ENCODE assay signal across 8 mouse cellular contexts in the genomic region with DNA sequence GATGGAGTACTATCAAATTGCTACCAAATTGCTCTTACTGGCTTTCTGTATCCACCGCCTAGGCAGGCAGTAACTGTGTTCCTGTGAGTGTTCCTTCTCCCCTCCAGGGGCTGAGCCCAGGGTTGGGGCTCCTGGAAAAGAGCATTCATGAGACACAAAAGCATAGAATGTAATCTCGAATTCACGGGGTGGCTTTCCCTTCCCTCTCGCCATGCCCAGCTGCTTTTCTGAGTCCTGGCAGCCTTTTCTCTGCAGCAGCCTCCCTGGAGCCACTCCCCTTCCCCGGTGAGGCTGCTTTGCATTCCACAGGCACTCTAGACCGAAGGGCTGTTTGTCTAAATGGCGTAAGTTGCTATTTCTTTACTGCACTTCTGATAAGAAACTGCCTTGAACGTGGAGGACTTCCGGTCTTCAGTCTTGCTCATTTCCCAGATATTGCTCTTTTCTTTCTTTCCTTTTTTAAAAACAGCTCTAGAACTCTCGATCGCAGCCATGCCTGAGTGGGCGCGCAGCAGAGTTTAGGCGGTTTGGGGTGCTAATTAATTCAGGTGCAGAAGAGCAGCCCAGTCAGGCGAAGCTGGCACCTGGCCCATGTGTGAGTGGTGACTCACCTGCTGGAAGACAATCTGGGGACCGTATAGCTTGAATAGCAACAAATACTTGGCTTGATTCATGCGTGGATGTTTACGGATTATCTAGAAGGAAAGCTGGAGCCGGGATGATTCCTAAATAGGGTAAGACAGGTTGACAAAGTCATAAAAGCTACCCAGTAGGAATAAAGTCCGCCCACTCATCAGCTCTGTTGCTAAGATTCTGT.
DNase-seq lines count a peak whose midpoint lies in the region; ATAC-seq and TF ChIP-seq lines count a peak whose summit lies in the region.

No protein-coding gene starts in this region.

- no peaks in the 10 kb centered on the region for H3K79me2 ChIP-seq in liver, adult 2 months (ENCODE audit: control insufficient read depth, insufficient read depth, low read length)

- DNase-seq in A20 (ENCODE audit: low read depth, low spot score) = peak; percentile 90
- DNase-seq in adrenal gland, postnatal 36 days = peak; percentile 73 to 77
- DNase-seq in kidney, postnatal 14 days = peak; percentile 83
- DNase-seq in liver, adult 2 months (ENCODE audit: extremely low read depth, low read depth, low spot score) = peak; percentile 66
- DNase-seq in midbrain, postnatal 0 days (ENCODE audit: low spot score) = peak; percentile 61
- peak; percentile 86 for DNase-seq in stomach, postnatal 0 days (ENCODE audit: low spot score)

- H3K9me3 ChIP-seq in erythroblast, embryonic 14.5 days (ENCODE audit: control insufficient read depth, low read length) = peaks cover 4% of the 10 kb centered on the region
- H3K9me3 ChIP-seq in heart, embryonic 16.5 days (replicated peaks; ENCODE audit: control insufficient read depth, low read length) = peaks cover 2% of the 10 kb centered on the region; the same call in 1 of the 2 replicates
- no peaks in the 10 kb centered on the region for H3K9me3 ChIP-seq in midbrain, postnatal 0 days (ENCODE audit: low read length)
- no peaks in the 10 kb centered on the region for H3K9me3 ChIP-seq in stomach, postnatal 0 days (ENCODE audit: control insufficient read depth, low read length)

- peak overlapping the region; percentile 71 for H3K27ac ChIP-seq in heart, embryonic 16.5 days (ENCODE audit: low read length)
- H3K27ac ChIP-seq in liver, adult 2 months (replicated peaks; ENCODE audit: insufficient read depth, low read depth, low read length) = no peak overlapping the region
- H3K27ac ChIP-seq in midbrain, postnatal 0 days (ENCODE audit: low read depth, low read length) = peak overlapping the region; percentile 26; the same call in 1 of the 2 replicates
- H3K27ac ChIP-seq in stomach, postnatal 0 days (replicated peaks) = peak overlapping the region; percentile 95

- peaks cover 51% of the 10 kb centered on the region for H3K4me1 ChIP-seq in erythroblast, embryonic 14.5 days (ENCODE audit: control insufficient read depth)
- peaks cover 20% of the 10 kb centered on the region for H3K4me1 ChIP-seq in heart, embryonic 16.5 days (ENCODE audit: control insufficient read depth, insufficient read depth, low read length)
- peaks cover 2% of the 10 kb centered on the region; the same call in 1 of the 2 replicates for H3K4me1 ChIP-seq in liver, adult 2 months (ENCODE audit: control insufficient read depth, insufficient read depth, low read length)
- peaks cover 10% of the 10 kb centered on the region for H3K4me1 ChIP-seq in midbrain, postnatal 0 days (ENCODE audit: insufficient read depth, low read length)
- 0 out of 2 replicates have a peak, but pooled peaks cover 2% of the 10 kb centered on the region for H3K4me1 ChIP-seq in stomach, postnatal 0 days (replicated peaks; ENCODE audit: control insufficient read depth, insufficient read depth)

- TF ChIP-seq CTCF in liver, adult 2 months (IDR thresholded peaks at IDR 0.05; ENCODE audit: low read depth, low read length) = no peak
- TF ChIP-seq CTCF in midbrain, postnatal 0 days (IDR thresholded peaks at IDR 0.05) = no peak
- 0 out of 2 replicates have a peak, but pooled peaks have one; percentile 10 for TF ChIP-seq CTCF in stomach, postnatal 0 days (IDR thresholded peaks at IDR 0.05; ENCODE audit: low read depth)

- H3K27me3 ChIP-seq in erythroblast, embryonic 14.5 days (ENCODE audit: control insufficient read depth) = peaks cover 64% of the 10 kb centered on the region
- H3K27me3 ChIP-seq in heart, embryonic 16.5 days (ENCODE audit: control insufficient read depth, insufficient read depth, low read length) = no peaks in the 10 kb centered on the region
- no peaks in the 10 kb centered on the region for H3K27me3 ChIP-seq in liver, adult 2 months (ENCODE audit: control insufficient read depth, insufficient read depth, low read length)
- no peaks in the 10 kb centered on the region for H3K27me3 ChIP-seq in midbrain, postnatal 0 days (ENCODE audit: insufficient read depth, low read length)
- H3K27me3 ChIP-seq in stomach, postnatal 0 days (ENCODE audit: control insufficient read depth, insufficient read depth, low read length) = no peaks in the 10 kb centered on the region

- TF ChIP-seq POLR2A in liver, adult 2 months (IDR thresholded peaks at IDR 0.05; ENCODE audit: extremely low read depth, insufficient read depth, low read length) = no peak

- H3K4me3 ChIP-seq in erythroblast, embryonic 14.5 days (replicated peaks) = peak overlapping the region; percentile 65
- H3K4me3 ChIP-seq in heart, embryonic 16.5 days (ENCODE audit: low read length) = peak overlapping the region; percentile 53
- peak overlapping the region; percentile 13 for H3K4me3 ChIP-seq in liver, adult 2 months (ENCODE audit: insufficient read depth, low read depth, low read length)
- H3K4me3 ChIP-seq in midbrain, postnatal 0 days (ENCODE audit: low read depth, low read length) = peak overlapping the region; percentile 37
- H3K4me3 ChIP-seq in stomach, postnatal 0 days (ENCODE audit: low read depth, low read length) = peak overlapping the region; percentile 40

- no peak for TF ChIP-seq EP300 in stomach, postnatal 0 days (optimal IDR thresholded peaks at IDR 0.05)

- peak overlapping the region; percentile 69 for H3K4me2 ChIP-seq in heart, embryonic 16.5 days (ENCODE audit: low read depth, low read length)
- peak overlapping the region; percentile 64 for H3K4me2 ChIP-seq in midbrain, postnatal 0 days (ENCODE audit: low read depth, low read length, poor library complexity, severe bottlenecking)
- peak overlapping the region; percentile 68 for H3K4me2 ChIP-seq in stomach, postnatal 0 days (replicated peaks; ENCODE audit: low read depth)

- peak; percentile 83 for ATAC-seq in heart, embryonic 16.5 days (replicated peaks; ENCODE audit: extremely low read depth, insufficient read depth, low FRiP score)
- peak; percentile 62; the same call in 1 of the 2 replicates for ATAC-seq in midbrain, postnatal 0 days (ENCODE audit: low FRiP score)
- ATAC-seq in stomach, postnatal 0 days (ENCODE audit: low FRiP score, low TSS enrichment) = peak; percentile 89

- H3K36me3 ChIP-seq in erythroblast, embryonic 14.5 days (ENCODE audit: control insufficient read depth) = no peaks in the 10 kb centered on the region
- H3K36me3 ChIP-seq in heart, embryonic 16.5 days (ENCODE audit: control insufficient read depth, insufficient read depth) = no peaks in the 10 kb centered on the region
- H3K36me3 ChIP-seq in liver, adult 2 months (ENCODE audit: control insufficient read depth, insufficient read depth, low read length) = no peaks in the 10 kb centered on the region
- H3K36me3 ChIP-seq in midbrain, postnatal 0 days (ENCODE audit: insufficient read depth, low read length) = no peaks in the 10 kb centered on the region
- H3K36me3 ChIP-seq in stomach, postnatal 0 days (ENCODE audit: control insufficient read depth, insufficient read depth, low read length) = no peaks in the 10 kb centered on the region

- peak overlapping the region; percentile 63 for H3K9ac ChIP-seq in heart, embryonic 16.5 days (ENCODE audit: low read length)
- peak overlapping the region; percentile 17 for H3K9ac ChIP-seq in liver, adult 2 months (ENCODE audit: low read depth, low read length)
- peak overlapping the region; percentile 30; the same call in 1 of the 2 replicates for H3K9ac ChIP-seq in midbrain, postnatal 0 days (replicated peaks; ENCODE audit: low read length, poor library complexity, severe bottlenecking)
- H3K9ac ChIP-seq in stomach, postnatal 0 days (ENCODE audit: low read length) = peak overlapping the region; percentile 47

- WGBS in heart, embryonic 16.5 days = 3% methylated on average over 20 of the region's 20 CpGs
- 6% methylated on average over 20 of the region's 20 CpGs for WGBS in liver, adult 2 months
- WGBS in midbrain, postnatal 0 days = 2% methylated on average over 20 of the region's 20 CpGs
- 2% methylated on average over 20 of the region's 20 CpGs for WGBS in stomach, postnatal 0 days

Comparison
In these comparisons a context has a peak if more than half of its experiments do, and no peak if none do; other contexts are left out.
1. H3K4me3 ChIP-seq: peak in every context shown above with its lines; median percentile 65 in erythroblast, embryonic 14.5 days; 53 in heart, embryonic 16.5 days; 40 in stomach, postnatal 0 days; 37 in midbrain, postnatal 0 days; 13 in liver, adult 2 months.